Mouse (Mus musculus) liver, adult 2 months (tissue): ENCODE measurements around the gene Dmgdh. TPM values are rescaled to one million over a fixed set of nuclear protein-coding genes. Genes with fewer than 3 reads are reported as not detected.

Experiments
- DNase-seq: peaks from one replicate; pipeline ENCODE4 v3.0.0-alpha.2; 2011; ENCODE audit warnings: low read depth, low spot score; ENCODE audit errors: extremely low read depth
- H3K27ac ChIP-seq: fragments of 200-500 bp; replicated peaks from 2 replicates; pipeline ENCODE4 v1.5.1; 2012; ENCODE audit warnings: low read depth, mild to moderate bottlenecking, control low read depth, inconsistent platforms, low read length; ENCODE audit not compliant: insufficient read depth
- H3K27me3 ChIP-seq: fragments of 200-500 bp; 2 replicates; pipeline ENCODE4 v1.6.1; 2012; ENCODE audit warnings: mild to moderate bottlenecking, moderate library complexity, low read length, inconsistent platforms; ENCODE audit not compliant: control insufficient read depth, insufficient read depth
- H3K36me3 ChIP-seq: fragments of 200-500 bp; 2 replicates; pipeline ENCODE4 v1.6.1; 2012; ENCODE audit warnings: low read length, inconsistent platforms; ENCODE audit not compliant: control insufficient read depth, insufficient read depth
- H3K4me1 ChIP-seq: fragments of 200-500 bp; 2 replicates; pipeline ENCODE4 v1.6.1; 2011; ENCODE audit warnings: low read length; ENCODE audit not compliant: control insufficient read depth, insufficient read depth
- H3K4me3 ChIP-seq: fragments of 200-500 bp; 2 replicates; pipeline ENCODE4 v1.5.1; 2011; ENCODE audit warnings: low read depth, mild to moderate bottlenecking, control low read depth, low read length, moderate library complexity; ENCODE audit not compliant: insufficient read depth
- H3K79me2 ChIP-seq: fragments of 200-500 bp; 2 replicates; pipeline ENCODE4 v1.6.1; 2012; ENCODE audit warnings: inconsistent platforms, mild to moderate bottlenecking, low read length, moderate library complexity; ENCODE audit not compliant: control insufficient read depth, insufficient read depth
- H3K9ac ChIP-seq: fragments of 200-500 bp; 2 replicates; pipeline ENCODE4 v1.6.1; 2012; ENCODE audit warnings: low read depth, mild to moderate bottlenecking, control low read depth, inconsistent platforms, low read length
- CTCF ChIP-seq: fragments of 200-500 bp; IDR thresholded peaks from 2 replicates; pipeline ENCODE4 v1.5.1; 2011; ENCODE audit warnings: low read depth, low read length, control low read depth
- POLR2A ChIP-seq: fragments of 200-500 bp; IDR thresholded peaks from 2 replicates; pipeline ENCODE4 v1.6.1; 2011; ENCODE audit warnings: low read length, control low read depth; ENCODE audit not compliant: insufficient read depth; ENCODE audit errors: extremely low read depth
- WGBS: fragments of 180-500 bp; shearing (Covaris S2); methylation state at CpG from one replicate; pipeline ENCODE4 v1.1.7; 2018; 5-methylcytosine and 5-hydroxymethylcytosine counted together
- polyA plus RNA-seq: library from polyadenylated mRNA; depleted of rRNA; stranded (reverse); fragments of >200 nt; gene quantifications from 2 replicates; pipeline ENCODE4 v1.2.3, GENCODE M21; 2012
- total RNA-seq: library from RNA; depleted of rRNA; stranded (reverse); fragments of >200 nt; gene quantifications from 2 replicates; pipeline ENCODE4 v1.2.3, GENCODE M21; 2014

Gene Dmgdh
- total and polyA plus RNA-seq, 2 experiments = 132 to 283 TPM

DNA sequence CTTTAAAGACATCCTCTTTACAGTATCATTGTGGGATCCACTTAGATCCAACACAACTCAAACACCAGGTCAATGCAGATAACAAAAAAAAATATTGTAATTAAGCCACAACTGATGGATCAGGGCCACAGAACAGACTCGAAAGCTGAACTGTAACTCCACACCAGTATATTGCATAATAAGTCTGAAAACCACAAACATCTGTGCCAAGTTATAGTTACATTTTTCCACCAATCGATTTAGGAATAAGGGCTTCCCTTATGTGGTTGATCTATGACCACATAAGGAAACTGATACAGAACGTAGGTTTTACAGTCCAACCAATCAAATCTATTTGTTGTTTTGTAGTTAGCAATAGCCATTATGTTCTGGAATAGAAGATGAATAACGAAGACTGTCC, 80.9 kb downstream of the Dmgdh start:
- Histone ChIP-seq H3K27me3 (no peaks in the 10 kb centered on the region), H3K79me2 (no peaks in the 10 kb centered on the region), H3K9ac (no peak overlapping the region), H3K36me3 (peaks cover 11% of the 10 kb centered on the region; the same call in 1 of the 2 replicates), H3K27ac (no peak overlapping the region), H3K4me1 (peaks cover 7% of the 10 kb centered on the region; the same call in 1 of the 2 replicates), H3K4me3 (no peak overlapping the region)
- 40% methylated on average over 4 of the region's 4 CpGs for WGBS
- TF ChIP-seq POLR2A = no peak
- no peak for TF ChIP-seq CTCF
- peak; percentile 81 for DNase-seq

DNA sequence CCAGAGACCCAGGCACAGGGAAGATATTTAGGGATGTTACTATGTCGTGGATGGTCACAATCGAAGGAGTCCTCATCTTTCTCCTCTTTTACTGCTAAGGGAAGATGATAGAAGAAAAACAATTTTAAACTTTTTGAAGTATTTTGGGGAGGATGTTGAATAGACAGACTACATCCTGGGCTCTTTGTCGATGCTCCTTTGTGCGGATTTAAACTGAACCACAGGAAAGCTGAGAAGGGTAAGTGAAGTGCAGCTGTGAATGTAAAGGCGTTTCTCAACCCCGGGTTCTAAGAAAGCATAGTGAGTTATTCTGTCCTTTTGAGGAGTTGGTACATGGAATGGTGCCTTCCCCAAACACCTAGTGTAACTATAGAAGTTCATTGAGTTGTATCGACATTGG, 82.4 kb downstream of the Dmgdh start:
- H3K36me3 ChIP-seq = peaks cover 5% of the 10 kb centered on the region; the same call in 1 of the 2 replicates
- no peak overlapping the region for H3K9ac ChIP-seq
- H3K4me3 ChIP-seq = no peak overlapping the region
- H3K4me1 ChIP-seq = peaks cover 7% of the 10 kb centered on the region; the same call in 1 of the 2 replicates
- H3K79me2 ChIP-seq = no peaks in the 10 kb centered on the region
- H3K27me3 ChIP-seq = no peaks in the 10 kb centered on the region
- no peak overlapping the region for H3K27ac ChIP-seq
- DNase-seq = no peak
- no peak for TF ChIP-seq POLR2A
- no peak for TF ChIP-seq CTCF
- WGBS = 89% methylated on average over 7 of the region's 7 CpGs

GRCm38 (mm10) chr13:93757514-93757913, 83.3 kb downstream of the Dmgdh start:
- H3K9ac ChIP-seq = no peak overlapping the region
- no peaks in the 10 kb centered on the region for H3K79me2 ChIP-seq
- DNase-seq = no peak
- TF ChIP-seq CTCF (no peak), POLR2A (no peak)
- 0 out of 2 replicates have a peak, but pooled peaks cover 2% of the 10 kb centered on the region for H3K36me3 ChIP-seq
- no peak overlapping the region for H3K27ac ChIP-seq
- peaks cover 7% of the 10 kb centered on the region; the same call in 1 of the 2 replicates for H3K4me1 ChIP-seq
- H3K4me3 ChIP-seq = no peak overlapping the region
- 85% methylated on average over 6 of the region's 6 CpGs for WGBS
- H3K27me3 ChIP-seq = no peaks in the 10 kb centered on the region

- TF ChIP-seq POLR2A = no peak
- no peak for TF ChIP-seq CTCF
- H3K9ac ChIP-seq = no peak overlapping the region
- DNase-seq = no peak
- no peaks in the 10 kb centered on the region for H3K79me2 ChIP-seq
- H3K27ac ChIP-seq = no peak overlapping the region
- H3K4me1 ChIP-seq = peaks cover 7% of the 10 kb centered on the region; the same call in 1 of the 2 replicates
- 0 out of 2 replicates have a peak, but pooled peaks cover 2% of the 10 kb centered on the region for H3K36me3 ChIP-seq
- no peak overlapping the region for H3K4me3 ChIP-seq
- WGBS = 78% methylated on average over 14 of the region's 14 CpGs
- no peaks in the 10 kb centered on the region for H3K27me3 ChIP-seq
Measured at GRCm38 (mm10) chr13:93758149-93758898, 84.1 kb downstream of the Dmgdh start.

DNA sequence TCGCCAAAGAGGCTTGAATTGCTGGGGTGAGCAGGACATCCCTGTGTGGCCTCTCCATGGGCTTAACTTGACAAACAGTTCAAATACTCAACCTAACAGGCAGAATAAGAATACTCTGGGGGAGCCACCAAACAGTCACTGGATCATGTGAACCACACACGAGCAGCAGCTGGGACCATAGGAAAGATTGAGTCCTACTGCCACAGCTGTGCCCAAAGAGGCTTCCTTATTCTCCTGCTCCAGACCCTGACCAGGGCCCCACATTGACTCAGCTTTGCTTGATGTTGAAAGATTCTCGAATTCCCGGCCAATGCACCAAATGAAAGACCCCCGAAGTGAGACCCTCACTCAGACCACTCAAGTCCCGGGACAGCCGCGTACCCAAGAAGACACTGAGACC, 87.6 kb downstream of the Dmgdh start:
- Histone ChIP-seq H3K36me3 (no peaks in the 10 kb centered on the region), H3K4me3 (no peak overlapping the region), H3K9ac (no peak overlapping the region), H3K27me3 (no peaks in the 10 kb centered on the region), H3K79me2 (no peaks in the 10 kb centered on the region), H3K27ac (no peak overlapping the region), H3K4me1 (no peaks in the 10 kb centered on the region)
- no peak for DNase-seq
- 96% methylated on average over 8 of the region's 8 CpGs for whole genome bisulfite sequencing
- TF ChIP-seq CTCF = no peak
- TF ChIP-seq POLR2A = no peak

GRCm38 (mm10) chr13:93762879-93763278, 88.6 kb downstream of the Dmgdh start:
- no peak for DNase-seq
- TF ChIP-seq POLR2A (no peak), CTCF (no peak)
- Histone ChIP-seq H3K79me2 (no peaks in the 10 kb centered on the region), H3K36me3 (no peaks in the 10 kb centered on the region), H3K27me3 (no peaks in the 10 kb centered on the region), H3K4me3 (no peak overlapping the region), H3K27ac (no peak overlapping the region), H3K4me1 (no peaks in the 10 kb centered on the region), H3K9ac (no peak overlapping the region)
- WGBS = 87% methylated on average over 3 of the region's 3 CpGs
